Mouse (Mus musculus) spleen, adult 18-20 months (tissue): ENCODE data around the gene Syt12.

Experiments
- DNase-seq, 2 experiments: peaks; one replicate each; pipeline ENCODE4 v3.0.0; 2022; ENCODE audit warnings: mixed read lengths in 2 of 2

The Syt12 gene

DNA sequence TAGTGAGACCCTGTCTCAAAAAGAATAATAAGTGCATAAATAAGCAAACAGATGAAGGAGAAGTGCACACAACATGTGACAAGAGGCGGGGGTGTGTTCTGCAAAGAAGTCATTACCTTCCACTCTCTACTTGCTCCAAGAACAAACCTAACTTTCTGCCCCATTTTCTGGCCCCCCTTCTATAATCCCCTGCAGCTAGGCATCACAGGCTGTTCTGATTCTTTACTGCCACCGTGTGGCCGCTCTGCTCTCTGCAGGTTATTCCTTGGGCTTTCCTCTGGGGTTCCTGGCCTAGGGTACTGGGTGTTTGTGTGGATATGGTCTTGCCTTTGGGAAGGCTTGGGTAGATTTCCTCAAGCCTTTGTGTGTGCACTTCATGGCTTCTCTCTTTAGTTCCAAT is 34.8 kb downstream of the Syt12 start:
- peak; percentile 27 to 72 for DNase-seq

DNA sequence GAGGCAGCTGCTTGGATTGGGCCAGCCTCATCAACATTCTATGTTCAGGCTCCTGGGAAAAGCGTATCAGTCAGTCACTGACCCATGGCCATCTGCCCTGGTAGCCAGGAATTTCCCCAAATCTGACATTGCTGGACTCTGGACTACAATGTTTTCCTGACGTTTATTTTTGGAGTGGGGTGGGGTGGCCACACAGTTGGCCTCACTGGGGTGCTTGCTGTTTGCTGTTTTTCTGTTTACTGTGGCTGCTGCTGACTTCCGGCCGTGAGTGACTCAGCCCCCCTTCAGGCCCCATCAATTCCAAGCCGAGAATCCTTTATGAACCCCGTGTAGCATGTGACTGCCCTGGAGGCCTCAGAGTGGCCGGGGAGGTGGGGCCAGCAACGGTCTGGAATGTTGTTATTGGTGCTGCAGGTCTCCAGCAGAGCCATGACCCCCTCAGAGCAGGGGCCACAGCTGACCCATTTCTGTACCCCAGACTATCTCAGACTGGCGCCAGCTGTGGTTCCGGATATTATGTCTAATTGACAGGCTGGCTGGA is 35.6 kb downstream of the Syt12 start:
- no peak for DNase-seq

DNA sequence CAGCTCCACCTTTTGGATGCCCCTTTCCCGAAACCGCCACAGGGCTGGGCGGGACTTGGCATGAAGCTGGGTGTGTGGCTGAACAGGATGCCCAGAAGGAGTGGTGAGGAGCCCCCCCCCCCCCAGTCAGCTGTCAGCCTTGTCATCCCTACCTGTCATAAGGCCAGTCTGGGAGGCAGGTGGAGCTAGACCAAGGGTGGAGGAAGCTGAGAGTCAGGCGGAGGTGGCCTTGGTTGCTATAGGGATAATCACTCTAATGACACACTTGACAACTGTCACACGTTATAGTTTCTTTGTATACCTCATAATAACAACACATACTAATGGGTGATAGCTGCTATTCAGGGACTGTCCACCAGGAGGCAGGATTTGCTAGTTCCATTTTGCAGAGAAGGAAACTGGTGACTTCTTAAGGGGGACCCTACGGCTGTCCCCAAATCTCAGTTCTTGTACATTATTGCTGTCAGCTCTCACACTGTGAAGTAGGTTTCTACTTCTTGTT is 36.1 kb downstream of the Syt12 start:
- DNase-seq: peak in 1 of 2 experiments; percentile 65

DNA sequence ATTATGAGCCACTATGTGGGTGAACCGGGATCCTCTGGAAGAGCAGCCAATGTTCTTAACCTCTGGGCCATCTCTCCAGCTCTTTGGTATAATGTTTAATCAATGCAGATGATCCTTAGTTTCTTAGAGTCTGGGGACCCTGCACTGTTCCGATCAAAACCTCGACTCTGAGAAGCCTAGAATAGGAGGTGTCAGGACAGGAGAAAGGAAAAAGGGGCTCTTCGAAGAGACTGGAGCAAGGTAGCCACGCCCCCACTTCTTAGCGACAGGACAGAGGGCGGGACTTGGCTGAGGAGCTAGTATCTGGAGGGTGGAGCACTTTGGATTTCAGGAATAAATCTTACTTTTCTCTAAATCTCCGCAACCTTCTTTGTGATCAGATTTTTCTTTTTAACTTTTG is 37.0 kb downstream of the Syt12 start:
- no peak for DNase-seq

DNA sequence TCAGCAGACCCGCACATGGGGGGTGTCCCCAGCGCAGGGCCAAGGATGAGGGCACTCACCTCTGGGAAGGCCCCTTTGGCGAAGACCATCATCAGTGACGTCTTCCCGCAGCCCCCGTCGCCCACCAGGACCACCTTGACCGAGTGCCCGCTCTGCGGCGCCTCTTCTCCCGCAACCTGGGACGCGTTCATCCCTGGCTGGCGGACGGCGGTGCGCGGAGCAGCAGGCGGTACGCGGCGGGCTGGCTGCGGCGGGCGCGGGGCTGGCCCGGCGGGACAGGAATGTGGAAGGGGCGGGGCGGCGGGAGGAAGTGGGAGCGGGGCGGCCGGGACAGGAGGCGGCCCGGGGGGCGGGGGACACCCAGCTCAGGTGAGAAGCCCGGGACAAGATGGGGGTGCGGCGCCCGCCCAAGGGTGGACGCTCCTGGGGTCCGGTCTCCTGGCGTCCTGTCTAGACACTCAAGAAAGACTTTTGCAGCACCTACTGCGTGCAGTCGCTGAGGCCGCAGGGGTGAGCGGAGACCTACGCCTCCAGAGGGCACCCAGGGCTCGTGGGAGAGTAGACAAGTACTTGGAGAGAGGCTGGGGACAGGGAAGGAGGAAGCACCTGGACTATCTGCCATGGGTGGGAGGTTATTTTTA is 38.0 kb downstream of the Syt12 start, which contains the start of gene Rhod:
Gene Rhod (minus strand): TSS at position 272 of the 641 bp plus-strand sequence.
- peak; percentile 27 to 45 for DNase-seq

DNA sequence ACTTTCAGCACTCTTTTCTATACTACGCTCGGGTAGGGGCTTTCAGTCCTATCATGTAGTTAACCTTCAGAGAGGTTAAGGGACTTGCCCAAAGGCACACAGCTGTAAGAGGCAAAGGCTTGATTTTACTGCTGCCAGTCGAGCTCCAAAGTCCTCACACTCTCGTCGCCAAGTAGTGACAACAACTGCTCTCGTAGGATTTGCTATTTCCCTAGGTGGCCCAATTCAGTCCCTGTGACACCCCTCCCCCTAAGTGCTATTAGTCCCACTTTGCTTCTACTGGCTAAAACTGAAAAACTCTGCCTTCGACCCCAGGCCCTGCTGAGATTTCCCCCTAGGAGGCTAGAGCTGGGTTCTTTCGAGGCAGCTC is 38.5 kb downstream of the Syt12 start:
- DNase-seq: no peak

DNA sequence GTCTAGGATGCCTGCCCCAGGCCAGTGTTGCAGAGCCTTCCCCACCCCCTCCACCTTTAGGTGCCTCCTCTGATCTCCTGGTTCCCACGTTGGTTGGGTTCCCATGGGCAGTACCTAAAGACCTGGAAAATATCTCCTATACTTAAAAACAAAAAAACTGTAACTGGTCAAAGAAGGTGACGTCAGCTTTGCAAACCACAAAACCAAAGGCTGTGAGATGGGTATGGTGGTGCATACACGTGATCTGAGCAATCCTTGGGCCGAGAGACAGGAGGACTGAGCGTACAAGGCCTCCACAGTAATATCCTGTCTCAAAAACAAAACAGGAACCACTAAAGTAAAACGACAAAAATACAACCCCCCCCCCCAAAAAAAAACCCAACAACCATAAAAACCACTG is 39.4 kb downstream of the Syt12 start:
- DNase-seq: no peak

DNA sequence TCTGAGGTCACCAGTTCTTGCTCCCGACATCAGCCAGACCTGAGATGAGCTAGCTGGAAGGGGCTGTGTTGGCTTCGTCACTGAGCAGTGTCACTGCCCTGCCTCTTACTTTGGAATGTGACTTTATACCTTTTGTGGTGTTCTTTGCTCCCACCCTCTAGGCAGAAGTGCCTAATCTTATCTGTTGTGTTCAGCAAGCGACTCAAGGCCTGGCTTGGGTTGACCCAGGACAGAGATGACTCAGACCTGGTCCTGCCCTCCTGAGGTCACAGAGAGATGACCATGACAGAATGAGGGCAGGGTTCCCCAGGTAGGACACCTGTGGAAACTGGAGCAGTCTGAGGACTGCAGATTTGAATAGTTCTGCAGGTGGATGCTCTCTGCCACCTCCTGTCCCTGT is 41.0 kb downstream of the Syt12 start:
- DNase-seq: no peak

DNA sequence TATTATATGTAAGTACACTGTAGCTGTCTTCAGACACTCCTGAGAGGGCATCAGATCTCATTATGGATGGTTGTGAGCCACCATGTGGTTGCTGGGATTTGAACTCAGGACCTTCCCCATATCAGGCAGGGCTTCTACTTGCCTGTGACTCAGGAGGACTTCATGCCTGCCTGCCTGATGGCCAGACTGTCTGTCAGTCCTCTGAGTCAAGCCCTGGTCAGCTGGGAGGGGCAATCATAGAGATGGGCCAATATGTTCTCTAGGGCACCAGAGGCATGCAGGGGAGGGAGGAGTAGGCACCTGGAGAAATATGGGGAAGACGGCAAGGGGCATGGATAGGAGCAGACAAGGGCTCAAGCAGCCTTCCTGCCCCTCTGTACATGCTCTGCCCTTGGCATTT is 42.2 kb downstream of the Syt12 start:
- no peak for DNase-seq

DNA sequence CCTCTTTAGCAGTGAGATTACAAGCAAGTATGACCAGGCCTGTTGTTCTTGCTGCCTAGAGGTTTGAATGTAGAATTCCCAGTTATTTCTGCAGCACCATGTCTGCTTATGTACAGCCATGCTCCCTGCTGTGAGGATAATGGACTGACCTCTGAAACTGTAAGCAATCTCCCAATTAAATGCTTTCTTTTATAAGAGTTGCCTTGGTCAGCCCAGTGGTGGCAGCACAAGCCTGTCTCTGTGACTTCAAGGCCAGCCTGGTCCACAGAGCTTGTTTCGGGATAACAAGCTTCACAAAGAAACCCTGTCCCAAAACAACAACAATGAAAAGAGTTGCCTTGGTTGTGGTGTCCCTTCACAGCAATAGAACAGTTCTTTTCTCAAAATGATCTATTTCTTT is 43.5 kb downstream of the Syt12 start:
- no peak for DNase-seq

DNA sequence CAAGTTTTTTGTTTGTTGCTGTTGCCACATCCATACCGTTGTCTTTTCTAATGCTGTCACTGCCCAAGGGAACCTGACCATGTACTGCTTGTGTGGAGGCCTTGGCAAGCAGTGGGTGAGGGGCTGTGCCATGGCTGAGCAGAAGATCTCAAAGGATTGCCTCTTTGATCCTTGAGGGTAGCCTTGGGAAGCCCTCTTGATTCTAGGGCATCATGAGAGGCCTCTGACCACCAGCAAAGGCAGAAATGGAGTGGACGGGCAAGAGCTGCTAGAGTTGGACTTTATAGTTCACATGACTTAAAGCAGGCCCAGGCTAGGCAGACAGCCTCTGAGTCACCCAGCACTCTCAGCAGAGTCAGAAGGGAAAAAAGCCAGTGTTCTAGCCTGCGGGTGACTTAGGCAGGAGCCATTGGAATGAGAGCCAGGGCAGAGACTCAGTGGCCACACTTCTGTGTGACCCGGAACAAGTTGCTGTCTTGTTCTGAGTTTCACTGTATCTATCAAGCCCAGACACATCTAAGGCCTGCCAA is 47.1 kb downstream of the Syt12 start:
- DNase-seq: no peak

DNA sequence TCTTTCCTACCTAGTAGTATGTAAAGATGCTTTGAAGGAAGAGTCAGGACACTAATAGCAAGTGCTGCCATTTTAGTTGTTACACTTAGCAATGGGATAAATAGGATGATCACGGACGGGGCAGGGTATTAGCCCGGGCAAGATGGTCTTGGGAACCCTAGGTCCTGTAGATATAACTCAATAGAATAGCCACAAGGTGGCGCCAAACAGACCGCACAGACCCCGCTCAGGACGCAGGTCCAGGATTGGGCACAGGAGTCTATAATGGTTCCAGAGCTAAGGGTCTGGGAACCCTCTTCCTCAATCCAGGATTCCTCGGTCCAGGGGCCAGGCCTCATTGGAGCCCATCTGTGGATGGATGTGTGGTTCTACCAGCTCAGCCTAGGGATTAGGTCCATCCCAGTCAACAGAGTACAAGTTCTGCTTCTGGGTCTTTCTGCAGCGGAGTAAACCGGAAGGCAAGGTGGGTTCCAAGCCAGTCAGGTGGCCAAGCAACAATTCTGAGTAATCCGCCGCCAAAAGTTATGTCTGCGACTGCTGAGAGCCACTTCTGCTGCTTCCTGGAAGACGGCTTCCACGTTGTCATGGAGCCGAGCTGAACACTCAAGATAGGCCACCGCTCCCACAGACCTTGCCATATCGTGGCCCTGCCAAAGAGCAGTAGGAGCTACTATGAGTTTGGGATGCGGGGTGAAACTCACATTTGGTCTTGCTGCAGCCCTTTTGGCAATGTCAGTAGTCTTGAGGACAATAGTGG is 51.5 kb downstream of the Syt12 start:
- no peak for DNase-seq

DNA sequence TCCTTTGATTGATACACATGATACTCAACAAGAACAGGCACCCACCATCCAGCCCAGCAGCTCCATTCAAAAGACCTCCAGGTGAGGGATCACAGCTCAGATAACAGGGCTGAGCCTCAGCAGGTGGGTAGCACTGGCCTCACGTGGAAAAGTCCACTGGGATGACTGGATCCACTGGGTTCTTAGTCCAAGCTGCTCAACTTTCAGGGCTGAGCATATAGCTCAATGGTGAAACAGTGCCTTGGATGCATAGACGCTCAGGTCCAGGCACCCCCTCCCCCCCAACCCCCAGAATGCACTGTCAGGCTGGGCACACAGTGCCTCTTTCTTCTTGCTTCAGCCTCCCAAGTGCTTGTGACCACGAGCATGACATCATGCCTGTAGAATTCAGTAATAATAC is 54.2 kb downstream of the Syt12 start:
- no peak for DNase-seq

DNA sequence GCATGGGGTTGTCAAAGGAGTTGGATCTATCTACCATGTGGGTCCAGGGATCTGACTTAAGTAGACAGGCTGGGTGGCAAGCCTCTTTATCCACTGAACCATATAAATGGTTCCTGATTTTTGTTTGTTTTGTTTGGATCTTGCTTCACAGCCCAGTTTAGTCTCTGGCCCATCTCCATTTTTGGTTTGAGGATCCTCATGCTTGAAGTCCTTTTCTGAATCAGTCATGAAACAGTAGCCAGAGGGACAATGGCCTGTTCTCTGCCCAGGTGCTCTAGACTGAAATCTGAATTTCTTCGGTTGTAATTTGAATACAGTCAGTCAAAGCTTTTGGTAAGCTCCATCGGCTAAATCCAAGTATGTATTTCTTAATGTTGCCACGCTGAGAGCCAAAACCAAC is 54.7 kb downstream of the Syt12 start:
- DNase-seq: no peak

DNA sequence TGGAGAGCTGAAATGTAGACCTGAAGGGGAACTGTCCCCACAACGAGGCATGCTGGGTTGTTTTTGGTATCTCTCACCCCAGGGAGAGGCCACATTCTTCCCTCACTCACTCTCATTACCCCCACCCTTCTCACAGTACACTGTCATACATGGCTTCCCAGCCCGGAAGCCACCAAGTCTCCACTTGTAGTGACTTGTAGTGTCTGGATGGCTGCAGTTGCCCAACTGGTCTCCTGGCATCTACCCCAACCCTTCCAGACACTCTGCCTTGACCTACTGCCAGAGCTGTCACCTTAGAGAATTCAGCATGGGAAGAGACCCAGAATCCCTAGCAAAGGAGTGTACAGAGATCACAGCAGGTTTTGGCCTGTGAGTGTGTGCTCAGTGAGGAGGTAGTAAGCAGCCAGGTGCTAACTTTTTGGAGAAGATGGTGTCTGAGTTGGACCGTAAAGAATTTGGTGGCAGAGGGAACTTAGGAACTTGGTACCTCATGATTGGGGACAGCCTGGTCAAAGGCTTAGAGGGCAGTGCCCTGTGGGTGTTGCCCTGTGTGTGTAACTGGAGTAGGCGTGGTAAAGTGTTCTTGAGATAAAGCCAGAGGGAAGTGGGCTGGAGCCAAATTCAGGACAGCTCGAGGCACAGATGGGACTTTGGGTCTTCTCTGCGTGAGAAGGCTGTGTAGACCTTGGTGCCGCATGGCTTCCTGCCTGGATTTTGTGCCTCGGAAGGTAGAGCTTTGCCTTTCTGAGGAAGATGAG is 56.9 kb downstream of the Syt12 start:
- DNase-seq: no peak

DNA sequence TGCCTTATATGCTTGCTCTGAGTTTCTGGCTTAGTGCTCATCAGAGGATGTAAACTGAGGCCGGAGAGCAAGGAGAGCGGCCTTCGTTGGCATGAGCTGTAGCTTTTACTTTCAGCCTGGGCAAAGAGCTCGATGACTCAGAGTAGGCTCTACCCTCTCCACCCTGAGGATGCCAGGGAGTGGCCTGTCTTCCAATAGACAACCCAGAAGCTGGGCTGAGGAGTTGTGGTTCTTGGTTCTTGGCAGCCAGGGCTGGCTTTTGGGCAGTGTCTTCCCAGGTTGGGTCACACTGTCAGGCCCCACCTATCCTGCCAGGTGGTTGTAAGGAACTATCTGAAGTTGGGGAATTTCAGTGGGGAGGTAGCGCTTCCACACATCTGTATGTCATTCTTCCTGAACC is 57.5 kb downstream of the Syt12 start:
- no peak for DNase-seq

DNA sequence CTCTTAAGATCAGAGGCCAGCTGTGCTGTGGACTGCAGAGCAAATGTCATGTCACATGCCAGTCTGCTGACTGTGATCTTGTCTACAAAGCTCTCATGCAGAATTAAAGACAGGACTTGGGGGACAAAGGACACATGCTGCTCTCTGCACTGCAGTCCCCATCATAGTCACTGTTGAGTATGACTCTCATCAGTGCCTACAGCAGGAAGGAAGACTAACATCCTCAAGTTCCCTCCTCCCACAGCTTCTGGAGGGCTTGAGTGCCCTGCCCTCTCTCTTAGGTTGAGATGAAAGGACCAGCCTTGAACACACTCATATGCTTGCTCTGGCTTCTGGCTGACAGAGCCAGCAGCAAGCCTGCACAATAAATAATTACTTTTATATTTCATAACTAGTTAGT is 59.5 kb downstream of the Syt12 start:
- no peak for DNase-seq

DNA sequence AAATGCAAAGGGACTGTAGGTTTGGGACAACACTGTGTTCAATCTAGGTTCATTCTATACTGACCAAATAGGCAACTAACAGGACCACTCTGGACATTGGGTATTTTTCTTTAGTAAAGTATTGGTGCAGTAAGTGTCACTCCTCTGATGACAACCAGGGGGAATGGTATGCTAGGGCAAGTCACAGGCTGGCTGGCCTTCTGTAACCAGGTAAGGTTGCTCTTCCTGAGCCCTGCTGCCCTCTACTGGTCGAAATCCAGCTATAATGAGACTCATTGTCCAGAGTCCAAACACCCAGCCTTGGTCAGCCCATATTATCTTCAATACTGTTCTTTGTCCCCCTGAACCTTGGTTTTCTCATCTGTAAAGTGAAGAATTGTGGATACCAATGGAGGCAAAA is 60.1 kb downstream of the Syt12 start:
- DNase-seq: peak; percentile 38 to 79

DNA sequence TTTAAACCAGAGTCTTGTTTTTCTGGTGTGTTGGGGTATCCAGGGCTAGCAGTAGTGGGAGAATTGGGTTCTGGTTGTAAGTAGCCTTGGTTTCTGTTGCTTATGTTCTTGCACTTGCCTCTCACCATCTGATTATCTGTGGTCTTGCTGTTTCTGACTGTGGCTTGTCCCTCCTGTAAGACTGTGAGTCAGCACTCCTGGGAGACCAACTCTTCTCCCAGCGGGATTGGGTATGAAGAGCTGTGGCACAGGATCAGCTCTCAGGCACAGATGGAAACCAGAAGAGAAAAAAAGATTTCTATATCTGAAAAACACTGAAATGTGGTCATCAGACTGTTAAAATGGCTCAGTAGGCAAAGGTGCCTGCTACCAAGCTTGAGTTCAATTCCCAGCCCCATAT is 62.6 kb downstream of the Syt12 start:
- DNase-seq: no peak

DNA sequence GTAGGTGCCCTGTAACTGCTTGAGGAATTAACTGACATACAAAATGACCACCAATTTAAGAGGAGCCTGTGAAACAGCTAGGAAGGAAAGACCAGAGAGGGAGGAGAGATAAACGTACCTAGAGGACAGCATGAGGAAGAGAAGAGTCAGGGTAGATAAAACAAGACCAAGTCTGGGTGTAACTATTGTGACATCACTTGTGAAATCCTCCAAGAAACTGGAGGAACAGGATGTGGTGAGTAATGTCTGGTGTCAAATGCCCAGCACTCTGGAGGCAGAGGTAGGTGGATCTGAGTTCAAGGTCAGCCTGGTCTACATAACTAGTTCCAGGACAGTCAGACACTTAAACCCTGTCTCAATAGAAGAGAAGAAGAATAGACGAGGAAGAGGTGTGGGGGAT is 68.2 kb downstream of the Syt12 start:
- no peak for DNase-seq

DNA sequence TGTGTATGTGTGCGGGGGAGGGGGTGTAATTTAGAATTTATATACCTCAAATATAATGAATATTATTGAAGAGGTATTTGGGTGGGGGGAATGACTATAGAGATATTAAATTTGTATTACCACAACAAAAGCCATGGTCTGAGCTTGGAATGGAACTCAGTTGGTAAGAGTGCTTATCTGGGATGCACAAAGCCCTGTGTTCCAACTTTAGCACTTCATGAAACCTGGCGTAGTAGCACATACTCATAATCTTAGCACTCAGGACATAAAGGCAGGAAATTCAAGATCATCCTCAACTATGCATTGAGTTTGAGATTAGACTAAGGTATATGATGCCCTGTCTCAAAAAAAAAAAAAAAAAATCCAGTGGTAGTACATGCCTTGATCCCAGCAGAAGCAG is 72.4 kb downstream of the Syt12 start:
- no peak for DNase-seq

DNA sequence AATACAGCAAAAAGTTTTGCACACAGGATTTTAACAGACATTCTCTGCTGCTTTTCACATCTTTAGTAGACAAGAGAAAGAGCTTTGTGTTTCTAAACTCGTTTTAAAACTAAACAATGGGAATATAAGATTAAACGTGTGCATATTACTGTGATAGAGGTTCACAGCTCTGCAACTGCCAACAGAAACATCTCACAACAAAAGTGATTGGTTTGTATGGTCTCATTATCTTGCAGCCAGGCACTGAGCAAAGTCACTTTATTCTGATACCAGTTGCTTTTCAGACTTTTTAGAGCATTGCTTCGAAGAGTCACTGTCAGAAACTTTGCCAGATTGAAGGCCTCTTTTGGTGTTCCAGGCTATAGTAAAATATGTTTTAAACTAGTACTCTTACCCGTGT is 78.3 kb downstream of the Syt12 start:
- DNase-seq: no peak

DNA sequence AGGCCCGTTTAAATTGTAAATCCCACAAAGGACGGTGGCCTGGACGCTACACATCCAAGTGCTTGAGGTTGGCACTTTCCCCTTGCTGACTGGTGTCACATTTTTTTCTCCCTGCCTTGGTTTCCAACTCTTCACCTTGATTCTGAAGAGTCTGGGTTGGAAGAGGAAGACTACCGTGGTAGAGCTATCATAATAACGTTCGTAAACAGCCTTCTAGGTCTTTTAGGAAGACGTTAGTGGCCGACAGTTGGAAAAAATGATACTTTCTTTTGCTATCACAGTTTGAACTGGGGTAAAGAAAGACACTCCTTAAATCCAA is 78.7 kb downstream of the Syt12 start:
- no peak for DNase-seq
